Mouse (Mus musculus) urinary bladder, postnatal 36 days (tissue): Measurements from ENCODE around the gene Ajuba.

Experiments
- DNase-seq, 2 experiments: peaks; one replicate each; pipeline ENCODE4 v3.0.0; 2022; ENCODE audit warnings: low spot score in 2 of 2, mixed read lengths in 1 of 2

Gene Ajuba

GRCm38 (mm10) chr14:54544703-54545102 lies 32.7 kb downstream of the Ajuba start:
- no peak for DNase-seq

- DNase-seq: no peak
Observed at GRCm38 (mm10) chr14:54540771-54541170, 36.6 kb downstream of the Ajuba start.

- DNase-seq: no peak
Observed at GRCm38 (mm10) chr14:54538580-54538979, 38.8 kb downstream of the Ajuba start.

- peak; percentile 78 to 80 for DNase-seq
Observed at GRCm38 (mm10) chr14:54528446-54529111, 48.8 kb downstream of the Ajuba start.

- no peak for DNase-seq
Observed at GRCm38 (mm10) chr14:54528007-54528393, 49.4 kb downstream of the Ajuba start.

GRCm38 (mm10) chr14:54527227-54528006 lies 49.9 kb downstream of the Ajuba start:
- peak; percentile 12 to 22 for DNase-seq

- no peak for DNase-seq
Observed at GRCm38 (mm10) chr14:54523600-54523999, 53.8 kb downstream of the Ajuba start.
